Mouse (Mus musculus) thymus, adult 2 months (tissue): Measurements from ENCODE around the gene Grcc10. TPM values are rescaled to one million over a fixed set of nuclear protein-coding genes. Genes with fewer than 3 reads are reported as not detected.

ENCODE experiments used
- DNase-seq: peaks from one replicate; pipeline ENCODE4 v3.0.0; 2021
- H3K27ac ChIP-seq: fragments of 200-500 bp; 2 replicates; pipeline ENCODE4 v1.5.1; 2012; ENCODE audit warnings: low read length, control low read depth; ENCODE audit not compliant: control insufficient read depth, insufficient read depth
- H3K27me3 ChIP-seq: fragments of 200-500 bp; 2 replicates; pipeline ENCODE4 v1.6.1; 2012; ENCODE audit warnings: mild to moderate bottlenecking, low read length, moderate library complexity, mixed read lengths; ENCODE audit not compliant: control insufficient read depth, insufficient read depth
- H3K36me3 ChIP-seq: fragments of 200-500 bp; 2 replicates; pipeline ENCODE4 v1.6.1; 2012; ENCODE audit warnings: mild to moderate bottlenecking, low read length, moderate library complexity; ENCODE audit not compliant: control insufficient read depth, insufficient read depth
- H3K4me1 ChIP-seq: fragments of 200-500 bp; replicated peaks from 2 replicates; pipeline ENCODE4 v1.6.1; 2012; ENCODE audit warnings: low read length; ENCODE audit not compliant: control insufficient read depth, insufficient read depth
- H3K4me3 ChIP-seq: fragments of 200-500 bp; 2 replicates; pipeline ENCODE4 v1.5.1; 2012; ENCODE audit warnings: mild to moderate bottlenecking, low read length, control low read depth, moderate library complexity; ENCODE audit not compliant: control insufficient read depth, insufficient read depth
- CTCF ChIP-seq: fragments of 200-500 bp; IDR thresholded peaks from 2 replicates; pipeline ENCODE4 v1.5.1; 2012; ENCODE audit warnings: mild to moderate bottlenecking, control low read depth, low read length, moderate library complexity, borderline replicate concordance; ENCODE audit not compliant: control insufficient read depth, poor library complexity, insufficient read depth; ENCODE audit errors: extremely low read depth
- POLR2A ChIP-seq: fragments of 200-500 bp; IDR thresholded peaks from 2 replicates; pipeline ENCODE4 v1.6.1; 2012; ENCODE audit warnings: mild to moderate bottlenecking, low read length, control low read depth, moderate library complexity; ENCODE audit not compliant: control insufficient read depth, poor library complexity, insufficient read depth; ENCODE audit errors: extremely low read depth
- WGBS: fragments of 180-500 bp; shearing (Covaris S2); methylation state at CpG from one replicate; pipeline ENCODE4 v1.1.7; 2018; 5-methylcytosine and 5-hydroxymethylcytosine counted together
- polyA plus RNA-seq: library from polyadenylated mRNA; depleted of rRNA; stranded (reverse); fragments of >200 nt; gene quantifications from 2 replicates; pipeline ENCODE4 v1.2.3, GENCODE M21; 2012

Grcc10 gene
- polyA plus RNA-seq, 1 experiment, result 352 TPM

DNA sequence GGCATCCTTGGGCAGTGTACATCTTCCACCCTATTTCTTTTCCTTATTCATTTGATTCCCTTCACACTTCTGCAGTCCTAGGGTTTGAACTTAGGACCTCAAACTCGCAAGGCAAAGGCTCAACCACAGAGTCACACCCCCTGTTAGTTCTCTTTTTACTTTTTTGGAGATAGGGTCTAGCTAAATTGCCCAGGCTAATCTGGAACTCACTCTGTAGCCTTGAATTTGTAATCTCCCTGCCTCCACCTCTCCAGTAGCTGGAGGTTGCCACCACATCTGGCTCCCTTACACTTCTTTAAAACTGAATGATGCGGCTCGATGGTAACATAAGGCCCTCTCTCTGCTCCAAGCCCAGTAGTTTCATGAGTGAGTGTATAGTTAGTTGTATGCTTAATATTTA lies 6.8 kb downstream of the Grcc10 start:
- H3K27me3 ChIP-seq, result no peaks in the 10 kb centered on the region

DNA sequence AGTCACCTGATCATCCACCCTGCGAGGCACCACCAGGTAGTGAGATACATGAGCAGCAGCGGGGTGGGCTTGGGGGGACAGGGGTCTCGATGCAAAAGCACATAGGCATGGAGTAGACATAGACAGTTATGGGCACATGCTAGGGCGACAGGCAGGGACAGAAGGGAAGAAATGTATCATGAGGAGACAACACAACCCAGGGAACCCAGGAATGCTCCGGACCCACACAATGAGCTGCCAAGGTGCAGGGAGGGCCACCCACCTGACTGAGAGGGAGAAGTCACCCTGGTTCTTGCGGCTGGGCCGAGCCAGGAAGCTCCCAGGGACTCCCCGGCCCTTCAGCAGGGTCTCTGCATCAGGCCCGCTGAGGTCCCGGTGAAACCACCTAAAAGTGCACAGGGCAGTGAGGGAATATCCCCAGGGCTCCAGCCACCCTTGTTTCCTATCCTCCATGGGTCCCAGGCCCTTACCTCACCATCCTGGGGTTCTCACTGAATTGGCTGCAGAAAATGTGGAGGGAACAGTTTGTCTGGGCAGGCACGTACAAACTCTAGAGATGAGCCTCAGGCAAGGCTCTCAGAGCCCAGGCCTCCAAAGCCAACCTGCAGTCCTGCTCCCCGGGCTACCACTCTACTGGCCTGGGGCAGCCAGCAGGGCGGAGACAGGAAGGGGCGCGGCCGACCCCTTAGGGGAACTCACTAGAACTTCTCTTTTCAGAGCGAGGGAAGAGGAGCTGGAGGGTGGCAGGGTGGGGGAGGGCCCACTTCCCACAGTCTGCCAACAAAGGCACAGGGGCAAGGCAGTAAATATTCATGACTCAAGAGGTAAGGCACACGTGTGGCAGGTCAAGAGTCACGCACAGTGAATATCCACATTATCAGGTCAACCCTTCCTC lies 8.5 kb downstream of the Grcc10 start:
- DNase-seq, result peak; percentile 87
- peaks cover 14% of the 10 kb centered on the region for H3K36me3 ChIP-seq
- peak overlapping the region; percentile 83 for H3K27ac ChIP-seq
- WGBS, result 5% methylated on average over 19 of the region's 19 CpGs
- peak overlapping the region; percentile 91 for H3K4me3 ChIP-seq
- no peaks in the 10 kb centered on the region for H3K27me3 ChIP-seq
- TF ChIP-seq CTCF (peak; percentile 63; the same call in 1 of the 2 replicates), POLR2A (peak; percentile 88)
- H3K4me1 ChIP-seq, result peaks cover 41% of the 10 kb centered on the region

More for the DNA sequence above, 6.8 kb downstream of the Grcc10 start:
- Histone ChIP-seq H3K4me1 (peaks cover 50% of the 10 kb centered on the region), H3K4me3 (no peak overlapping the region), H3K36me3 (no peaks in the 10 kb centered on the region), H3K27ac (no peak overlapping the region)
- no peak for DNase-seq
- 91% methylated on average over 3 of the region's 3 CpGs for WGBS
- TF ChIP-seq POLR2A (no peak), CTCF (no peak)

DNA sequence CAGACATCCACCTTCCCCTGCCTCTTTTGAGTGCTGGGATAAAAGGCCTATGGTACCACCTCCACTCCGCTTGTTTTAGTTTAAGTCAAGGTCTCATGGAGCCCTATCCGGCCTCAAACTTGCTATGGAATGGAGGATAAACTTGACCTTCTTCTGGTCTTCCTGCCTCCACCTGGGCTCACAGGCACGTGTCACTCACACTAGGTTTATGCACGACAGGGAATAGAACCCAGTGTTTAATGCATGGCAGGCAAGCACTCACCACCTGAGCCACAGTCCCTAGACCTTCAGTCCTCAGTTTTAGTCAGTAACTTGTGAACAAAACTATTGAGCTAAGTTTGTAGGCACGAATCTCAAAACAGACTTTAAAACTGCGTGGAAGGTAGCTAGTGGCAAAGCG lies 10.1 kb downstream of the Grcc10 start:
- DNase-seq, result no peak
- Histone ChIP-seq H3K4me1 (peaks cover 41% of the 10 kb centered on the region), H3K27ac (peak overlapping the region; percentile 83), H3K27me3 (no peaks in the 10 kb centered on the region), H3K4me3 (peak overlapping the region; percentile 91; the same call in 1 of the 2 replicates), H3K36me3 (peaks cover 24% of the 10 kb centered on the region)
- TF ChIP-seq CTCF (no peak), POLR2A (no peak)
- 73% methylated on average over 7 of the region's 7 CpGs for WGBS

DNA sequence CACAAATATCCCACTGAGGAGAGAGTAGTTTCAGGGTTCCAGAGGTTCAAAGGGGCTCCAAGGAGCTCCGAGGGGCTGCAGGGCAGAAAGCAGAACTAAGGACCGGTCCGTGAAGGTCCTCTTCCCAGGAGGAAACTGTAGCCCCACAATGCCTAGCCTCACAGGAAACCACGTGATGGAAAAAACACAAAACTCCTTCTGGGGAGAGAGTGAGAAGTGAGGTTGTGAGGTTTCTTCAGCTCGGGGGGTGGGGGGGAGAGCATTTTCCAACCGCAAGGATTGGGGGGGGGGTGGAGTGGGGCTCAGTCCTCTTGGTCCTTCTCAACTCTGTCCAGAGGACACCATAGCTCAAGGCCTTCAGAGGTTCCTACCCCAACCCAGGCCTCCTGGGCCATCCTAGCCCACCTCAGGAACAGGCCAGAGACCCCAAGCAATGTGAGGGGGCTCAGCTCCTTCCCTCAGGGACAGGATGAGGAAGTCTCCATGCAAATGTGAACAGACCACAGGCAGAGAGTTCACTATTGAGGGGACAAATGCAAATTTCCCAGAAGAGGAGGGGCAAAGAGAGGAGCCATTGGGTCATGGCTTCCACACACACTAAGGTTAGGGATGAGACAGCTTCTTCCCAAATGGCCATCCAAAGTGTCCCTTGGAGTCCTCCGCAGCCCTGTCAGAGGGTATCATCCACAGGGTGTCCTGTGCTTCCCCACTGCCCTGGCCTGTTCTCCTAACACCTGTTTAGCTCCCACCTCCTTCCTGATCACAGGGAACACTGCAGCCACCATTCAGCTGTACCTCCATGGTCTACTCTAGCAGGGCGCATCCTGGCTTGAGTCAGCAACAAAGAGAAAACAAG lies 11.1 kb downstream of the Grcc10 start:
- H3K4me1 ChIP-seq, result peaks cover 42% of the 10 kb centered on the region
- peaks cover 33% of the 10 kb centered on the region for H3K36me3 ChIP-seq
- peak overlapping the region; percentile 83 for H3K27ac ChIP-seq
- TF ChIP-seq POLR2A, result no peak
- TF ChIP-seq CTCF, result no peak
- WGBS, result 14% methylated on average over 8 of the region's 8 CpGs
- no peaks in the 10 kb centered on the region for H3K27me3 ChIP-seq
- DNase-seq, result peak; percentile 62
- H3K4me3 ChIP-seq, result peak overlapping the region; percentile 21

DNA sequence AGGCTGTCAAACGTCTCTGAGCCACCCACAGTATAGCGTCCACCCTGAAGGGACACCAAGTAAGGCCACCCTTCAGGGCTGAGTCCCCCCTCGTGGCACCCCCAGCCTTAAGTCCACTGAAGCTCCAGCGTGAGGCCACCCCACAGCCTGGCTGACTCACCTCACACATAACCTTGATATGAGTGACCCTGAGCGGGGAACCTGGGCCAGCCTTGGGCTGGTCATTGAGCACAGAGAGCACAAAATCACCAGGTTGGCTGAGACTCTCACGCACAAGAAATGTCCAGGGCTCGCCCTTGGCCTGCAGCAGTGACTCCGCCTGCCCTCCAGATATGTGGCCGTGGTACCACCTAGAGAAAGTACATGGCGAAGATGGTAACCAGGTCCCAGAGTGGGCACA lies 12.6 kb downstream of the Grcc10 start:
- Histone ChIP-seq H3K27me3 (no peaks in the 10 kb centered on the region), H3K27ac (no peak overlapping the region), H3K4me1 (peaks cover 52% of the 10 kb centered on the region), H3K36me3 (peaks cover 41% of the 10 kb centered on the region), H3K4me3 (no peak overlapping the region)
- WGBS, result 97% methylated on average over 10 of the region's 10 CpGs
- DNase-seq, result no peak
- no peak for TF ChIP-seq POLR2A
- no peak for TF ChIP-seq CTCF

DNA sequence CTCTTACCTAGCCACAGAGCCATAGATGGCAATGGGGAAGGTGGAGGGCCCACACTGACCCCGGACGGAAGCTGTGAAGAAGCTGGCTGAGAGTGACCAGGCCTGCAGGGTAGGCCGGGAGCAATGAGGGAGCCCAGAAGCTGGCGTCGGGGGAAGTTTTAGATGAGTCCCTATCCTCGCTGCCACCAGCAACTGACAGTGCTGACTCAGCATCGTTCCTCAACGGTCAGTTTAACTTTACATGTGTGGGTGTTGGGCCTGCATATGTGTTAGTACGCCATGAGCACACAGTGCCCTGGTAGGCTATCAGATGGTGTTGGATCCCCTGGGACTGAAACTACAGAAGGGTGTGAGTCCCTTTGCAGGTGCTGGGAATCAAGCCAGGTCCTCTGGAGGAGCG lies 16.7 kb downstream of the Grcc10 start:
- peaks cover 44% of the 10 kb centered on the region for H3K36me3 ChIP-seq
- no peak overlapping the region for H3K4me3 ChIP-seq
- H3K4me1 ChIP-seq, result peaks cover 55% of the 10 kb centered on the region
- no peak overlapping the region for H3K27ac ChIP-seq
- no peak for DNase-seq
- no peaks in the 10 kb centered on the region for H3K27me3 ChIP-seq
- no peak for TF ChIP-seq POLR2A
- TF ChIP-seq CTCF, result no peak
- WGBS, result 98% methylated on average over 10 of the region's 10 CpGs
